In genomic region chr17:27095690-27096089, GRCm38 (mm10) we compare ENCODE assay signal across 8 mouse cellular contexts. TPM values are rescaled to one million over a fixed set of nuclear protein-coding genes. Genes with fewer than 3 reads are reported as not detected.
A peak's percentile ranks its signal among the peaks of the same experiment; 100 is the strongest.
DNase-seq lines count a peak whose midpoint lies in the region; ATAC-seq and TF ChIP-seq lines count a peak whose summit lies in the region.

No protein-coding gene starts in this region.

- no peaks in the 10 kb centered on the region for H3K9me3 ChIP-seq in hindbrain, embryonic 11.5 days (ENCODE audit: control insufficient read depth, low read length)

- H3K9ac ChIP-seq in hindbrain, embryonic 11.5 days (ENCODE audit: low read depth, low read length): no peak overlapping the region

- WGBS in hindbrain, embryonic 11.5 days: 41% methylated on average over 13 of the region's 13 CpGs

- no peak overlapping the region for H3K4me2 ChIP-seq in hindbrain, embryonic 11.5 days (replicated peaks; ENCODE audit: low read depth, low read length)

- H3K27ac ChIP-seq in layer of hippocampus, adult 2 months: no peak overlapping the region
- H3K27ac ChIP-seq in hindbrain, embryonic 11.5 days (ENCODE audit: low read depth, low read length): no peak overlapping the region

- no peak overlapping the region for H3K4me3 ChIP-seq in layer of hippocampus, adult 2 months
- H3K4me3 ChIP-seq in hindbrain, embryonic 11.5 days (ENCODE audit: low read depth, low read length): no peak overlapping the region

- TF ChIP-seq CTCF in layer of hippocampus, adult 2 months (conservative IDR thresholded peaks at IDR 0.05): 0 out of 2 replicates have a peak, but pooled peaks have one; percentile 26

- H3K36me3 ChIP-seq in hindbrain, embryonic 11.5 days (ENCODE audit: control insufficient read depth, insufficient read depth, low read length): no peaks in the 10 kb centered on the region

- H3K4me1 ChIP-seq in hindbrain, embryonic 11.5 days (replicated peaks; ENCODE audit: control insufficient read depth, insufficient read depth, low read length): no peaks in the 10 kb centered on the region

- H3K27me3 ChIP-seq in hindbrain, embryonic 11.5 days (ENCODE audit: control insufficient read depth, insufficient read depth, low read length): no peaks in the 10 kb centered on the region

- no peak for ATAC-seq in hindbrain, embryonic 11.5 days (ENCODE audit: low FRiP score)

- no peak for DNase-seq in layer of hippocampus, adult 2 months (ENCODE audit: low spot score in 2 of 2)
- DNase-seq in layer of hippocampus, adult 8-10 months (ENCODE audit: low spot score in 2 of 2): no peak
- DNase-seq in adrenal gland, postnatal 36 days: peak; percentile 30 to 60
- DNase-seq in hindbrain, embryonic 11.5 days (ENCODE audit: low spot score): peak; percentile 39
- peak; percentile 28 to 29 for DNase-seq in left cerebral cortex, postnatal 36 days (ENCODE audit: low spot score in 2 of 2)
- peak; percentile 65 for DNase-seq in right cerebral cortex, postnatal 14 days
- DNase-seq in urinary bladder, postnatal 4 days (ENCODE audit: low spot score in 2 of 2): no peak
- DNase-seq in gastrocnemius, postnatal 10 days: no peak

- intact Hi-C loops in left cerebral cortex, postnatal 36 days (cut with DNase I): no loop called here

RNA-seq across cellular contexts. Expression of gene Uqcc2, which starts 38.0 kb away (rescaled TPM):
- total RNA-seq in layer of hippocampus, adult 2 months (2021): 100 to 1,000 TPM; 182 to 220 TPM
- total RNA-seq in layer of hippocampus, adult 8-10 months (2022): 100 to 1,000 TPM; 185 to 220 (median 203) TPM
- total RNA-seq in adrenal gland, postnatal 36 days (2021): 100 to 1,000 TPM; 245 to 370 TPM
- polyA plus RNA-seq in hindbrain, embryonic 11.5 days (2014; fragmentation: Nextera tagmentation; extraction: Ambion mirVana): 326 and 345 TPM in 2 replicates
- 100 to 1,000 TPM; 230 to 254 TPM for total RNA-seq in left cerebral cortex, postnatal 36 days (2021)
- total RNA-seq in gastrocnemius, postnatal 10 days (2021): 100 to 1,000 TPM; 300 to 343 TPM

RNA-seq across cellular contexts. Expression of gene Itpr3, which starts 38.6 kb away (rescaled TPM):
- total RNA-seq in layer of hippocampus, adult 2 months (2021): 1 to 10 TPM; 2.6 to 3.6 TPM
- total RNA-seq in layer of hippocampus, adult 8-10 months (2022): 1 to 10 TPM; 3.0 to 4.8 (median 3.7) TPM
- 1 to 10 TPM; 5.9 to 6.3 TPM for total RNA-seq in adrenal gland, postnatal 36 days (2021)
- 1.2 and 1.3 TPM in 2 replicates for polyA plus RNA-seq in hindbrain, embryonic 11.5 days (2014; fragmentation: Nextera tagmentation; extraction: Ambion mirVana)
- 1 to 10 TPM; 2.0 to 3.4 TPM for total RNA-seq in left cerebral cortex, postnatal 36 days (2021)
- total RNA-seq in gastrocnemius, postnatal 10 days (2021): 1 to 10 TPM; 6.3 to 7.2 TPM

Comparison
In these comparisons a context has a peak if more than half of its experiments do, and no peak if none do; other contexts are left out.
1. DNase-seq: peak in adrenal gland, postnatal 36 days (2 of 2), hindbrain, embryonic 11.5 days (single experiment), left cerebral cortex, postnatal 36 days (2 of 2) and right cerebral cortex, postnatal 14 days (single experiment); none in layer of hippocampus, adult 2 months (0 of 2), layer of hippocampus, adult 8-10 months (0 of 2), urinary bladder, postnatal 4 days (0 of 2) and gastrocnemius, postnatal 10 days (single experiment).